Mouse (Mus musculus): ENCODE measurements around the gene Cdkn2a.

Gene Cdkn2a

DNA sequence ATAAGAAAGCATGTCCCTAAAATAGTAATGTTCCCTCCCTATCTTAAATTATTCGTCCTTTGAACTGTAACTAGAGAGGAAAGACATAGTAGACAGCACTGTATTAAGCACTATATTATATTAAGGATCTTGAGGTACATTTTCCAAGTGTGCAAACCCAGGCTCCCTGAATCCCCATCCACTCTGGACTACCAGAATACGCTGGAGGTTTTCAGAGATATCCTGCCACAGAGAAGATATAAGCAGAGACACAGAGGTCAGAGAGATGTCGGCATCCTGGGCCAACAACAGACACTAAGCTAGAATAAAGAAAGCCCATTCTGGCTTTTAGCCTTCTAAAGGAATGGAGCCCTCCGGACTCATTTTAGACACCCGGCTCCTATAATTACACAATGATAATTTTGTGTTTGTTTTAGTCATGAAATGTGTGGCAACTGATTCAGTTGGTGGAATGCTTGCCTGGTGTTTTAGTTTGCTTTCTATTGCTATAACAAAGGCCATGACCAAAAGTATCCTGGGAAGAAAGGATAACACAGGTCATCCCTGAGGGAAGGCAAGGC is 17.0 kb downstream of the Cdkn2a start:
- DNase-seq (ENCODE audit: low spot score in 2 of 2): no peak

DNA sequence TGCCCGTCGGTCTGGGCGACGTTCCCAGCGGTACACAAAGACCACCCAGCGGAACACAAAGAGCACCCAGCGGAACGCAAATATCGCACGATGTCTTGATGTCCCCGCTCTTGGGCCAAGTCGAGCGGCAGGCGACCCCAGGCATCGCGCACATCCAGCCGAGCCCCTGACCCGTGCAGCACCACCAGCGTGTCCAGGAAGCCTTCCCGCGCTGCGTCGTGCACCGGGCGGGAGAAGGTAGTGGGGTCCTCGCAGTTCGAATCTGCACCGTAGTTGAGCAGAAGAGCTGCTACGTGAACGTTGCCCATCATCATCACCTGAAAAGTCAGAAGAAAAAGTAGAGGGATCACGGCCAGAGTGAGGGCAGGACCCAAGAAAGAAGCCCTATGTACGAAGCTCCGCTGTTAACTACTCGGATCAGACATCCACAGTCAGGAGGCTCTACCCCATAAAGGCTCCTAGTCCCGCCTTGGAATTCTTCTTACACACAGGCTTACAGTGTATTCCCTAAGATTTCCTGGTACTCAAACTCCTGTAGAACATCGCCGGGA is 17.7 kb downstream of the Cdkn2a start:
- no peak for DNase-seq (ENCODE audit: low spot score in 2 of 2)

DNA sequence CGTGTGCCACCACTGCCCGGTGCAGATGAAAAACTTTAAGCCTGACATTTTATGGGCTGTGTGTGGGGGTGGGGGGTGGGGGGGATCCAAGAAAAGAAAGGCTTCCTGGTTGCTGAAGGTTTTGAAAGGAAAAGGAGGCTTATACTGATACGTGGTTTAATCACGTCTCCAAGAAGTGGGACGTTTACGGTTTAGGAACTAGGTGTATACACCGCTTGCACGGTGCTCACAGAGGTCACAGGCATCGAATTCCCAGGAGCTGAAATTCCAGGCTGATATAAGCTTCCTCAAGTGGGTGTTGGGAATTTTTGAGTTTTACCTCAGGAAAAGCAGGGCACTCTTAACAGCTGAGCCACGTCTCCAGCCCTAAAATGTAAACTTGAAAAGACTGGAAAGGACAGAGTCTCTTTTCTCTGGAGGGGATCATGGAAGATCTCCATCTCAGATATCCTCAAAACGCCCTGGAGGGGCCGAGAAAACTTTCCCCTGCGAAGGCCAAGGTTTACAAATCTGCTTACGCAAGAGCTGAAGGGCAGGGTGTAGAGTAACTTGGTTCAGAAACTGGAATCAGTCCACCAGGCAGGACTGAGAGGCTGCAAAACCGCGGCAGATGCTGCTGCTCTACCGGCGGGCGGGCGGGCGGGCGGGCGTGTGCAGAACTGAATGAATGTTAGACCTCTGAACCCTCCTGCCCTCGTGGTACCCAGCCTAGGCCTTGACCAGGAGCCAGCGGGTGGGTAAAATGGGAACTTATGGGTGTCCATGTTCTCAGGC is 18.5 kb downstream of the Cdkn2a start:
- no peak for DNase-seq (ENCODE audit: low spot score in 2 of 2)

DNA sequence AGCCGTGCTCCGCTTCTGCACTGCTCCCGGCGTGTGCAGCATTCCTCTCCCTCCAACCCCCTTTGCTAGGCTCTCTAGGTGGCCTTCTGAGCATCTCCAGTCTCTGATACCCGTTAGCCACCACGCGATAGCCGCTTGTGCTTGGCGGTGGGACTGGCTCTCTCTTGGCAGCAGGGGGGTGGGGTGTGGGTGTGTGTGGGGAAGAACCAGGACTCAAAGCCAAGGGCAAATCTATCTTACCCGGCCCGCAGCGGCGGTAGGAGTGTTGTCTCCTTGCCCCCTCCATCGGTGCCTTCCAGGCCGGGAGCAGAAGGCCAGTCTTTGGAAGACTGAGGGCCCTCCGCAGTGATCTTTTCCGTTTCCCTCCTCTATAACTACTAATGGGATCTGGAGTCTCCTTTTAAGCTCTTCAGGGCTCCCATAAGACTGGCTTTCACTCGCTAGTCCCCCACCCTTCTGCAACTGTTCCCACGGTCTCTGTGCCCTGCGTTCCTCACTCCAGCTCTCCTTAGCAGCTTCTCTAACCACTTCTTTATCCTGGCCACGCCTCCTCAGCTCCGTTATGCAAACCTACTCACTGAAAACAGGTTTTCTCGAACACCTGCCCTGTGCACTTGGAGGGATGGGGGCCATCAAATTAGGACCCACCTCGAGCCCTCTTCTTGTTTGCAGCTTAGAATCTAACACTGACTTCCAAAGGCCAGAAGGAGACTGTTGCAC is 19.5 kb downstream of the Cdkn2a start:
- DNase-seq (ENCODE audit: low spot score in 2 of 2): no peak

DNA sequence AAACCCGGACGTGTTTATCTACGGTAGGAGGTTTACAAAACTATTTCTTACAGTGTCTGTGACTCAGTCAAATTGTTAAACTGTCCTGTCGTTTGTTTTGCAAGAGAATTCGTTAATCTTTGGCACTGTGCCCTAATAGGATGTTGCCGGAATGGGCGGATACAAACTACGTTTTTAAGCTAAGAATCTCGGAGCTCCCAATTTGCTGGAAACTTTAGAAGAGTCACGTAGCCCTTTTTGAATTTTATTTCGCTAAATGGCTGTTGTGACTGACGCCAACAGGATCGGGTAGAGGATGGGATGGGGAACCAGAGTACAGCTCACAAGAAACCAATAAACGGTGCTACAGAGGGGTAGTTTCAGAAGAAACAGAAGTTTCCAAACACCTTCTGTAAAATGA is 20.4 kb downstream of the Cdkn2a start:
- no peak for DNase-seq (ENCODE audit: low spot score in 2 of 2)

DNA sequence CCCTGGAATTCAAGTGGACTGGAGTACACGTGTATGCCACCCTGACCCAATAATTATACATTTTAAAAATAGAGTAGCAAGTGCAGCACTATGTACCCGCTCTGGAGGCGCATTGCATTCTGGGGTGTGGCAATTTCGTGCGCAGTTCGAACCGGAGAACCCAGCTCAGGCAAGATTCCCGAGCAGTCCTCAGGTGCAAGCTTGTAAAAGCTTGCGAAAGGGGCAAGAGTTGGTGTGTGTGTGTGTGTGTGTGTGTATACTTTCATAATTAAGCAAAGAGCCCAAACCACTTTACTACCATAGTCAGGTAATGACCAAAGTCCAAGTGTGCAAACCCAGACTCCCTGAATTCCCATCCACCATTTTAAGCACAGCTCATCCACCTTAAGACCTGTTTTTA is 20.9 kb downstream of the Cdkn2a start:
- DNase-seq (ENCODE audit: low spot score in 2 of 2): no peak

DNA sequence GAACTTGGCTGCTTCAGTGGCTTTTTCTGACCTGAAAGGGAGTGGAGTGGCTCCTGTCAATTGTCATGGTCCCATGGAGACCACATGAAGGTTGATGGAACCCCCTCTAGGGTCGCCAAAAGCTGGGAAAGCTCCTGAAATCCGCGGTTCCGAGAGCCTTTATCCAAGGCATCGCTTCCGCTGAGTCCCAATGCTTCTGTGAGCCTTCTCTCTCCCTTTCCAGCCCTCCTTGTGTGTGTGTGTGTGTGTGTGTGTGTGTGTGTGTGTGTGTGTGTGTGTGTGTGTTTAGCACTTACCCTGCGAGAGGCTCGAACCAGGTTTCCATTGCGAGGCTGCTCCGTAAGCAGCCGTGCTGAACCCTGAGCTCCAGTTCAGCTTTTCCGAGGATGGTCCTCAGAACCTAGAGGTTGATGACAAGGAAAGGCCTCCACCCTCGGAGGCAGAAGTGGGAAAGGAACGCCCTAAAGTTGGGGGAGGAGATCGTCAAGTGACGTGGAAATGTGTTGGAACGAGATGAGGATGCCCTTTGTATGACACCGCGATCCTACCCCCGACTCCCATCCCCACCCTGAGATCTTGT is 21.4 kb downstream of the Cdkn2a start:
- DNase-seq (ENCODE audit: low spot score in 2 of 2): no peak

DNA sequence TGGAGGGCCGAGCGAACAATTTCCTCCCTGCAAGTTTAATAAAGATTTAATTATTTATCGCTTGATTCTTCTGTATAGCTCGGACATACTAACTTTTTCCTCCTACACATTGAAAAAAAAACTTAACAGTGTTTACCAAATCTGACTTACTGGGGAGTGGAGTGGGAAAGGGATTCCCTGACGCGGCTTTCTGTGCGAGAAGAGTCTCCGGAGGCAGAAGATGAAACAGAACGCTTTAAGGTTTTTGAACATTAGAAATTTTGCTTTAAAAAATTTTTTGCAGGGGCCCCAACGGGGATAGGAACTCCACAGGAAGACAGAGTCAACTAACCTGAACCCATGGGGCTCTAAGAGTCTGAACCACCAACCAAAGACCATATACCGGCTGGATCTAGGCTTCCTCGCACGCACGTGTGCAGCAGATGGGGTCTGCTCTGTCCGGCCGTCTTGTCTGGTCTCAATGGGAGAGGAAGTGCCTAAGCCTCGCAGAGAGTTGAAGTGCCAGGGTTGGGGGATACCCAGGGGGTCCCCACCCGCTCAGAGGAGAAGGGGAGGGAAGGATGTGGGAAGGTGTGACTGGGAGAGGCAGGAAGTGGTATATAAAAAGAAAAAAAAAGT is 22.2 kb downstream of the Cdkn2a start:
- no peak for DNase-seq (ENCODE audit: low spot score in 2 of 2)

DNA sequence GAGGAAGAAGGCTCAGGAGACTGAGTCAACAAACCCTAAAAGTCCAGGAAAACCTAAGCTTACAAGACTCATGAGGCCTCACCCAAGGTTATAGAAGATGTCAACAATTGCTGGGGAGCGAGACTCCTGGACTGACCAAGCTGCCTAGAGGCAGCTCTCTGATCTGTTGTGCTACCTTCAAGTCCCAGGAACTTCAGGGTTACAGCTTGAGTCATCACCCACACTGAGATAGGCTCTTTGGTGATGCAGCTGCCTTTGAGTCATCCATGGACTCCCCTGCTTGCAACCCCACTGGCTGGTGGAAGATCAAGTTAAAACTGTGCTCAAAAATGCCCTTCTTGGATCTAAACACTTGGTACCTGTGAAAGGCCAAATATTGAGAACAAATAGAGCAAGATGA is 36.7 kb downstream of the Cdkn2a start:
- no peak for DNase-seq (ENCODE audit: low spot score in 2 of 2)

DNA sequence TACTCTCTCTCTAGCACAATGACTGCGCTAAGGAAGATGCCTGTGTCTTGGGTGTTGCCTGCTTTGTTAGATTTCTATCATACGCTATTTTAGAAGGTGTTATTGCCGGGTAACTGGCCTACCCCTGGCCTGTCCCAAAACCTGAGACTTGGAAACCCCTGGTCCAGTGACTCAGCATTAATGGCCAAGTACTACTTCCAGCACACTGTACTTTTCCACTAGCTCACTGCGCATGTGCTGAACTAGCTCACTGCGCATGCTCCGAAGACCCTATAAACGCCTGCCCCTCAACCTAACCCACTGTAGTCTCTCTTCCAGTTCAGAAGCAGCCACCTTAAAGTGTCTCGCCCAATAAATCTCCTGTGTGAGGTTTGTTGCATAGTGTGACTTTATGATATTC is 60.0 kb downstream of the Cdkn2a start:
- no peak for DNase-seq (ENCODE audit: low spot score in 2 of 2)

Data from thymus, postnatal 10 days (tissue).